Mouse (Mus musculus) small intestine, adult 10 weeks (tissue): ENCODE results near the gene Itga3. TPM values are rescaled to one million over a fixed set of nuclear protein-coding genes. Genes with fewer than 3 reads are reported as not detected.

Experiments
- polyA plus RNA-seq: library from polyadenylated mRNA; stranded (reverse); fragments of 350-450 nt; fragmentation: Illumina TruSeq; extraction: RNeasy Lipid Tissue Mini Kit (QIAGEN cat#74804); gene quantifications from one replicate; pipeline ENCODE4 v1.2.3, GENCODE M21; 2014; ENCODE audit warnings: low replicate concordance

Gene Itga3
- polyA plus RNA-seq: 0.52 TPM

GRCm38 (mm10) chr11:95076536-95077111, at the start of gene Itga3:
TSS of gene Itga3 (minus strand) at chr11:95076801.

GRCm38 (mm10) chr11:95119990-95120632, 43.5 kb upstream of the Itga3 start, which contains the start of gene Dlx3:
TSS of gene Dlx3 (plus strand) at chr11:95120119.

GRCm38 (mm10) chr11:95041139-95041609, 35.4 kb downstream of the Itga3 start, which contains the start of gene Pdk2:
TSS of gene Pdk2 (minus strand) at chr11:95041354.

GRCm38 (mm10) chr11:95009629-95010014, 67.0 kb downstream of the Itga3 start, which contains the start of gene Samd14:
TSS of gene Samd14 (plus strand) at chr11:95009879.

Other genes with a start within 250 kb of the Itga3 start
- 9.8 TPM for gene Col1a1, start 140.6 kb downstream of the Itga3 start, polyA plus RNA-seq
- not detected for gene Hils1, start 109.2 kb downstream of the Itga3 start, polyA plus RNA-seq
- gene Sgca, start 100.5 kb downstream of the Itga3 start, polyA plus RNA-seq: not detected
- 6.8 TPM for gene Ppp1r9b, start 85.8 kb downstream of the Itga3 start, polyA plus RNA-seq
- not detected for gene Samd14, start 66.9 kb downstream of the Itga3 start, polyA plus RNA-seq
- gene Pdk2, start 35.4 kb downstream of the Itga3 start, polyA plus RNA-seq: 1.7 TPM
- gene Dlx3, start 43.3 kb upstream of the Itga3 start, polyA plus RNA-seq: not detected
- gene Dlx4, start 69.5 kb upstream of the Itga3 start, polyA plus RNA-seq: not detected
- not detected for gene Tac4, start 184.7 kb upstream of the Itga3 start, polyA plus RNA-seq
- 28.7 TPM for gene Kat7, start 233.4 kb upstream of the Itga3 start, polyA plus RNA-seq